26 mouse cellular contexts compared by ENCODE assay signal in genomic region chr16:13328646-13329045, GRCm38 (mm10).
"Had no signal": no experiment of that assay in that cellular context is flagged by ENCODE, and none has a peak within 500 bp of the region (broad histone marks: within the 10 kb centered on the region; RNA-seq: fewer than 3 reads in every experiment).

No protein-coding gene starts in this region.

- H3K9me3 ChIP-seq: embryonic facial prominence, embryonic 10.5 days; embryonic facial prominence, embryonic 12.5 days; embryonic facial prominence, embryonic 13.5 days; embryonic facial prominence, embryonic 15.5 days; forebrain, embryonic 10.5 days; forebrain, embryonic 12.5 days; forebrain, embryonic 13.5 days; forebrain, embryonic 15.5 days; heart, embryonic 10.5 days; heart, embryonic 12.5 days had no signal

- H3K27me3 ChIP-seq: embryonic facial prominence, embryonic 12.5 days; embryonic facial prominence, embryonic 13.5 days; embryonic facial prominence, embryonic 15.5 days; forebrain, embryonic 12.5 days; forebrain, embryonic 13.5 days; forebrain, embryonic 15.5 days; heart, embryonic 12.5 days had no signal

- DNase-seq: cerebellum, adult 9-10 months; cerebellum, adult 9-11 months; cerebellum, postnatal 10 days; cerebellum, postnatal 14 days; cerebellum, postnatal 25 days; cerebellum, postnatal 36 days; embryo, embryonic 11 days; forebrain, postnatal 0 days; gastrocnemius, postnatal 10 days; gastrocnemius, postnatal 14 days; gastrocnemius, postnatal 36 days; heart, adult 11 months; heart, adult 18-20 months had no signal

- H3K9ac ChIP-seq: embryonic facial prominence, embryonic 12.5 days; embryonic facial prominence, embryonic 13.5 days; embryonic facial prominence, embryonic 15.5 days; forebrain, embryonic 12.5 days; forebrain, embryonic 13.5 days; forebrain, embryonic 15.5 days; forebrain, postnatal 0 days; heart, embryonic 12.5 days had no signal

- H3K4me3 ChIP-seq: embryonic facial prominence, embryonic 10.5 days; embryonic facial prominence, embryonic 12.5 days; embryonic facial prominence, embryonic 13.5 days; embryonic facial prominence, embryonic 15.5 days; erythroblast, embryonic 14.5 days; forebrain, embryonic 10.5 days; forebrain, embryonic 12.5 days; forebrain, embryonic 13.5 days; forebrain, embryonic 15.5 days; heart, embryonic 10.5 days; heart, embryonic 12.5 days had no signal

- H3K27ac ChIP-seq: embryonic facial prominence, embryonic 10.5 days; embryonic facial prominence, embryonic 12.5 days; embryonic facial prominence, embryonic 13.5 days; embryonic facial prominence, embryonic 15.5 days; forebrain, embryonic 10.5 days; forebrain, embryonic 12.5 days; forebrain, embryonic 13.5 days; forebrain, embryonic 15.5 days; heart, embryonic 10.5 days had no signal

- ATAC-seq: forebrain, embryonic 13.5 days; forebrain, embryonic 14.5 days; forebrain, embryonic 15.5 days; forebrain, embryonic 16.5 days; forebrain, postnatal 0 days had no signal

- H3K36me3 ChIP-seq: forebrain, embryonic 15.5 days had no signal

- H3K4me2 ChIP-seq: embryonic facial prominence, embryonic 12.5 days; embryonic facial prominence, embryonic 13.5 days; embryonic facial prominence, embryonic 15.5 days; forebrain, embryonic 12.5 days; forebrain, embryonic 13.5 days; forebrain, embryonic 15.5 days; heart, embryonic 12.5 days had no signal

- H3K4me1 ChIP-seq: embryonic facial prominence, embryonic 12.5 days; embryonic facial prominence, embryonic 13.5 days; embryonic facial prominence, embryonic 15.5 days had no signal
